ENCODE assay signal across 8 mouse cellular contexts in the genomic region with DNA sequence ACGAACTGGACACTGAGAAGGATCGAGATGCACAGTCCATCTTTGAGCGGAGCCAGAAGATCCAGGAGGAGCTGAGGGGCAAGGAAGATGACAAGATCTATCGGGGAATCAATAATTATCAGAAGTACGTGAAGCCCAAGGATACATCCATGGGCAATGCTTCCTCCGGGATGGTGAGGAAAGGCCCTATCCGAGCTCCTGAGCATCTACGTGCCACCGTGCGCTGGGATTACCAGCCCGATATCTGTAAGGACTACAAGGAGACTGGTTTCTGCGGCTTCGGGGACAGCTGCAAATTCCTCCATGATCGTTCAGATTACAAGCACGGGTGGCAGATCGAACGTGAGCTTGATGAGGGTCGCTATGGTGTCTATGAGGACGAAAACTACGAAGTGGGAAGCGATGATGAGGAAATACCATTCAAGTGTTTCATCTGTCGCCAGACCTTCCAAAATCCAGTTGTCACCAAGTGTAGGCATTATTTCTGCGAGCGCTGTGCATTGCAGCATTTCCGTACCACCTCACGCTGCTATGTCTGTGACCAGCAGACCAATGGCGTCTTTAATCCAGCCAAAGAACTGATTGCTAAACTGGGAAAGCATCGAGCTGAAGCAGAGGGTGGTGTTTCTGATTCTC. TPM values are rescaled to one million over a fixed set of nuclear protein-coding genes. Genes with fewer than 3 reads are reported as not detected.
DNase-seq lines count a peak whose midpoint lies in the region; ATAC-seq and TF ChIP-seq lines count a peak whose summit lies in the region.

No protein-coding gene starts in this region.

- no peak overlapping the region for H3K9ac ChIP-seq in intestine, postnatal 0 days (ENCODE audit: low read depth, low read length)

- no peak for TF ChIP-seq CTCF in testis, adult 2 months (IDR thresholded peaks at IDR 0.05; ENCODE audit: control insufficient read depth, insufficient read depth, insufficient replicate concordance, low read depth, low read length)
- no peak for TF ChIP-seq CTCF in embryonic fibroblast, embryonic 13.5 days (IDR thresholded peaks at IDR 0.05; ENCODE audit: borderline replicate concordance, insufficient read depth, low read length)
- no peak for TF ChIP-seq CTCF in intestine, postnatal 0 days (IDR thresholded peaks at IDR 0.05; ENCODE audit: low read depth)

- no peaks in the 10 kb centered on the region for H3K27me3 ChIP-seq in testis, adult 2 months (ENCODE audit: control insufficient read depth, insufficient read depth, low read length)
- H3K27me3 ChIP-seq in intestine, postnatal 0 days (replicated peaks; ENCODE audit: control insufficient read depth, insufficient read depth, low read length) = no peaks in the 10 kb centered on the region

- no peak overlapping the region for H3K27ac ChIP-seq in testis, adult 2 months (ENCODE audit: control insufficient read depth, insufficient read depth, low read depth, low read length)
- H3K27ac ChIP-seq in embryonic fibroblast, embryonic 13.5 days (ENCODE audit: insufficient read depth, low read length) = no peak overlapping the region
- no peak overlapping the region for H3K27ac ChIP-seq in intestine, postnatal 0 days (ENCODE audit: low read depth, low read length)

- peak overlapping the region; percentile 93 for H3K4me3 ChIP-seq in testis, adult 2 months (ENCODE audit: control insufficient read depth, low read depth, low read length)
- peak overlapping the region; percentile 88 for H3K4me3 ChIP-seq in embryonic fibroblast, embryonic 13.5 days (ENCODE audit: insufficient read depth, low read length)
- peak overlapping the region; percentile 56 for H3K4me3 ChIP-seq in intestine, postnatal 0 days (ENCODE audit: low read depth, low read length)

- ATAC-seq in cerebellum, adult (ENCODE audit: insufficient number of reproducible peaks, low FRiP score, low TSS enrichment) = 0 out of 2 replicates have a peak, but pooled peaks have one; percentile 15
- peak; percentile 16; the same call in 1 of the 2 replicates for ATAC-seq in intestine, postnatal 0 days

- DNase-seq in cerebellum, adult 9-10 months = no peak
- no peak for DNase-seq in testis, postnatal 10 days (ENCODE audit: low spot score)
- peak; percentile 3 for DNase-seq in mesoderm, embryonic 11.5 days (ENCODE audit: low read depth, low spot score)
- peak; percentile 17 for DNase-seq in thymus, postnatal 4 days

- no peaks in the 10 kb centered on the region for H3K9me3 ChIP-seq in intestine, postnatal 0 days (ENCODE audit: control insufficient read depth)

- peak overlapping the region; percentile 67 for H3K4me2 ChIP-seq in intestine, postnatal 0 days (replicated peaks; ENCODE audit: low read depth)

- no peaks in the 10 kb centered on the region for H3K36me3 ChIP-seq in testis, adult 2 months (ENCODE audit: control insufficient read depth, insufficient read depth, low read length)
- no peaks in the 10 kb centered on the region for H3K36me3 ChIP-seq in intestine, postnatal 0 days (ENCODE audit: control insufficient read depth, insufficient read depth)

- WGBS in intestine, postnatal 0 days = 32% methylated on average over 28 of the region's 28 CpGs

- no peak for TF ChIP-seq POLR2A in testis, adult 2 months (IDR thresholded peaks at IDR 0.05; ENCODE audit: control insufficient read depth, low read depth, low read length)
- no peak for TF ChIP-seq POLR2A in embryonic fibroblast, embryonic 13.5 days (IDR thresholded peaks at IDR 0.05; ENCODE audit: low read depth, low read length)

- peaks cover 4% of the 10 kb centered on the region; the same call in 1 of the 2 replicates for H3K4me1 ChIP-seq in testis, adult 2 months (ENCODE audit: control insufficient read depth, insufficient read depth, low read length)
- H3K4me1 ChIP-seq in embryonic fibroblast, embryonic 13.5 days (ENCODE audit: control insufficient read depth, insufficient read depth, low read length) = no peaks in the 10 kb centered on the region
- H3K4me1 ChIP-seq in intestine, postnatal 0 days (replicated peaks; ENCODE audit: control insufficient read depth, insufficient read depth, low read length) = no peaks in the 10 kb centered on the region

RNA-seq across cellular contexts. Expression of a gene that starts 0.8 kb away (rescaled TPM):
- polyA plus RNA-seq in testis, adult 2 months (2012; rRNA removed) = 0.13 and 0.32 TPM in 2 replicates
- 3.1 and 4.1 TPM in 2 replicates for polyA plus RNA-seq in embryonic fibroblast, embryonic 13.5 days (2011; ENCODE audit: insufficient read length, low read depth, missing spikeins)
- polyA plus RNA-seq in intestine, postnatal 0 days (2015; fragmentation: Nextera tagmentation; extraction: Ambion mirVana) = 6.1 and 7.1 TPM in 2 replicates

RNA-seq across cellular contexts. Expression of a gene that starts 0.9 kb away (rescaled TPM):
- 154 and 156 TPM in 2 replicates for polyA plus RNA-seq in testis, adult 2 months (2012; rRNA removed)
- polyA plus RNA-seq in embryonic fibroblast, embryonic 13.5 days (2011; ENCODE audit: insufficient read length, low read depth, missing spikeins) = 118 and 124 TPM in 2 replicates
- polyA plus RNA-seq in intestine, postnatal 0 days (2015; fragmentation: Nextera tagmentation; extraction: Ambion mirVana) = 676 and 731 TPM in 2 replicates

RNA-seq across cellular contexts. Expression of a gene that starts 19.0 kb away (rescaled TPM):
- 9.4 and 11.8 TPM in 2 replicates for polyA plus RNA-seq in testis, adult 2 months (2012; rRNA removed)
- not detected in 2 replicates for polyA plus RNA-seq in embryonic fibroblast, embryonic 13.5 days (2011; ENCODE audit: insufficient read length, low read depth, missing spikeins)
- not detected in 2 replicates for polyA plus RNA-seq in intestine, postnatal 0 days (2015; fragmentation: Nextera tagmentation; extraction: Ambion mirVana)

RNA-seq across cellular contexts. Expression of a gene that starts 23.2 kb away (rescaled TPM):
- polyA plus RNA-seq in testis, adult 2 months (2012; rRNA removed) = 6.2 and 8.0 TPM in 2 replicates
- polyA plus RNA-seq in embryonic fibroblast, embryonic 13.5 days (2011; ENCODE audit: insufficient read length, low read depth, missing spikeins) = not detected in 2 replicates
- 0.10 TPM in 1 of 2 replicates, not detected in the other for polyA plus RNA-seq in intestine, postnatal 0 days (2015; fragmentation: Nextera tagmentation; extraction: Ambion mirVana)

RNA-seq across cellular contexts. Expression of a gene that starts 30.2 kb away (rescaled TPM):
- 0.73 and 0.77 TPM in 2 replicates for polyA plus RNA-seq in testis, adult 2 months (2012; rRNA removed)
- polyA plus RNA-seq in embryonic fibroblast, embryonic 13.5 days (2011; ENCODE audit: insufficient read length, low read depth, missing spikeins) = not detected in 2 replicates
- not detected in 2 replicates for polyA plus RNA-seq in intestine, postnatal 0 days (2015; fragmentation: Nextera tagmentation; extraction: Ambion mirVana)

Comparison
In these comparisons a context has a peak if more than half of its experiments do, and no peak if none do; other contexts are left out.
1. DNase-seq: peak in mesoderm, embryonic 11.5 days (single experiment) and thymus, postnatal 4 days (single experiment); none in cerebellum, adult 9-10 months (single experiment) and testis, postnatal 10 days (single experiment).
2. RNA of a gene that starts 19.0 kb away (polyA plus RNA-seq): 9.4 to 11.8 TPM in testis, adult 2 months; not detected in embryonic fibroblast, embryonic 13.5 days and not detected in intestine, postnatal 0 days; every median in the first group is over 10 times any median in the second.
3. Peak in every context shown above with its lines, with median percentiles within 50 percentile points of each other: H3K4me3 ChIP-seq.